Mouse (Mus musculus) small intestine, adult 2 months (tissue): Measurements from ENCODE around the gene Olfr441.

Experiments
- CTCF ChIP-seq: fragments of 200-500 bp; IDR thresholded peaks from 2 replicates; pipeline ENCODE4 v1.5.1; 2012; ENCODE audit warnings: low read depth, mild to moderate bottlenecking, control low read depth, inconsistent platforms, low read length, moderate library complexity, mixed read lengths; ENCODE audit not compliant: insufficient replicate concordance, insufficient read length; ENCODE audit errors: extremely low read depth
- POLR2A ChIP-seq: fragments of 200-500 bp; IDR thresholded peaks from 2 replicates; pipeline ENCODE4 v1.6.1; 2012; ENCODE audit warnings: low read depth, mild to moderate bottlenecking, control low read depth, inconsistent platforms, low read length, moderate library complexity

GRCm38 (mm10) chr6:43159502-43159901 lies 53.3 kb downstream of the Olfr441 start:
- TF ChIP-seq CTCF (no peak), POLR2A (no peak)
